Mouse (Mus musculus) stomach, embryonic 16.5 days (tissue): ENCODE results near the gene Prokr1. TPM values are rescaled to one million over a fixed set of nuclear protein-coding genes. Genes with fewer than 3 reads are reported as not detected.
A peak's percentile ranks its signal among the peaks of the same experiment; 100 is the strongest.
"Not testable (repeated sequence)": the region's sequence is repeated elsewhere in the genome, so short reads cannot be mapped to it uniquely, and the experiment has no call there.

Experiments
- ATAC-seq: fragments of 200-750 bp; cut with Nextera tagmentation; 2 replicates; pipeline ENCODE4 v1.8.0; 2017; ENCODE audit warnings: moderate number of reproducible peaks, moderate TSS enrichment; ENCODE audit not compliant: insufficient read depth, low FRiP score
- H3K27ac ChIP-seq: fragments of 300-500 bp; sonication (generic); 2 replicates; pipeline ENCODE4 v1.5.1; 2014; ENCODE audit warnings: low read length
- H3K27me3 ChIP-seq: fragments of 300-500 bp; sonication (generic); 2 replicates; pipeline ENCODE4 v1.6.1; 2014; ENCODE audit warnings: low read length, control low read depth, mixed read lengths; ENCODE audit not compliant: control insufficient read depth, insufficient read depth
- H3K36me3 ChIP-seq: fragments of 300-500 bp; sonication (generic); 2 replicates; pipeline ENCODE4 v1.6.1; 2014; ENCODE audit warnings: low read length; ENCODE audit not compliant: control insufficient read depth, insufficient read depth
- H3K4me1 ChIP-seq: fragments of 300-500 bp; sonication (generic); 2 replicates; pipeline ENCODE4 v1.6.1; 2014; ENCODE audit warnings: low read length, control low read depth, mixed read lengths; ENCODE audit not compliant: control insufficient read depth, insufficient read depth
- H3K4me2 ChIP-seq: fragments of 300-500 bp; sonication (generic); 2 replicates; pipeline ENCODE4 v1.6.1; 2014; ENCODE audit warnings: low read depth, low read length, mixed read lengths
- H3K4me3 ChIP-seq: fragments of 300-500 bp; sonication (generic); replicated peaks from 2 replicates; pipeline ENCODE4 v1.5.1; 2014; ENCODE audit warnings: mild to moderate bottlenecking, low read length
- H3K9ac ChIP-seq: fragments of 300-500 bp; sonication (generic); 2 replicates; pipeline ENCODE4 v1.6.1; 2014; ENCODE audit warnings: low read length
- H3K9me3 ChIP-seq: fragments of 300-500 bp; sonication (generic); replicated peaks from 2 replicates; pipeline ENCODE4 v1.6.1; 2016; ENCODE audit warnings: low read length, control low read depth; ENCODE audit not compliant: control insufficient read depth
- WGBS: fragments of 180-500 bp; shearing (Covaris S2); extraction: QIAGEN DNeasy Blood & Tissue Kit; methylation state at CpG from one replicate; pipeline ENCODE4 v1.1.7; 2014; 5-methylcytosine and 5-hydroxymethylcytosine counted together
- polyA plus RNA-seq: library from polyadenylated mRNA; unstranded; fragments of >200 nt; fragmentation: Nextera tagmentation; extraction: Ambion mirVana; gene quantifications from 2 replicates; pipeline ENCODE4 v1.2.1, GENCODE M21; 2015

Prokr1 gene
- 3.2 and 3.3 TPM in 2 replicates for polyA plus RNA-seq

GRCm38 (mm10) chr6:87590394-87591281 is at the start of gene Prokr1:
Gene Prokr1, minus strand, starts transcription at chr6:87590743.
- WGBS = under 1% methylated on average over 34 of the region's 34 CpGs
- peak; percentile 90 for ATAC-seq
- H3K4me2 ChIP-seq = peak within 1 kb of the TSS; percentile 95
- no peak within 1 kb of the TSS for H3K27ac ChIP-seq
- peak within 1 kb of the TSS; percentile 67 for H3K9ac ChIP-seq
- peak within 1 kb of the TSS; percentile 51 for H3K4me3 ChIP-seq
- peaks cover 5% of the 10 kb centered on the region; the same call in 1 of the 2 replicates for H3K27me3 ChIP-seq
- H3K36me3 ChIP-seq = no peaks in the 10 kb centered on the region
- H3K9me3 ChIP-seq = no peaks in the 10 kb centered on the region
- peaks cover 12% of the 10 kb centered on the region for H3K4me1 ChIP-seq

GRCm38 (mm10) chr6:87638134-87638660 is 47.7 kb upstream of the Prokr1 start:
- no peaks in the 10 kb centered on the region for H3K27me3 ChIP-seq
- H3K9me3 ChIP-seq = no peaks in the 10 kb centered on the region
- no peak overlapping the region for H3K27ac ChIP-seq
- 0 out of 2 replicates have a peak, but pooled peaks cover 4% of the 10 kb centered on the region for H3K4me1 ChIP-seq
- no peak for ATAC-seq
- H3K36me3 ChIP-seq = peaks cover 3% of the 10 kb centered on the region; the same call in 1 of the 2 replicates
- WGBS = 32% methylated on average over 11 of the region's 11 CpGs
- no peak overlapping the region for H3K4me2 ChIP-seq
- H3K9ac ChIP-seq = no peak overlapping the region
- no peak overlapping the region for H3K4me3 ChIP-seq

- H3K27me3 ChIP-seq = no peaks in the 10 kb centered on the region
- no peaks in the 10 kb centered on the region for H3K9me3 ChIP-seq
- 53% methylated on average over 4 of the region's 4 CpGs for WGBS
- H3K4me3 ChIP-seq = no peak overlapping the region
- ATAC-seq = peak; percentile 53; the same call in 1 of the 2 replicates
- H3K4me2 ChIP-seq = no peak overlapping the region
- H3K4me1 ChIP-seq = peaks cover 4% of the 10 kb centered on the region; the same call in 1 of the 2 replicates
- 0 out of 2 replicates have a peak, but pooled peaks cover 7% of the 10 kb centered on the region for H3K36me3 ChIP-seq
- no peak overlapping the region for H3K27ac ChIP-seq
- H3K9ac ChIP-seq = no peak overlapping the region
These were observed 41.6 kb upstream of the Prokr1 start for GRCm38 (mm10) chr6:87632176-87632575.

DNA sequence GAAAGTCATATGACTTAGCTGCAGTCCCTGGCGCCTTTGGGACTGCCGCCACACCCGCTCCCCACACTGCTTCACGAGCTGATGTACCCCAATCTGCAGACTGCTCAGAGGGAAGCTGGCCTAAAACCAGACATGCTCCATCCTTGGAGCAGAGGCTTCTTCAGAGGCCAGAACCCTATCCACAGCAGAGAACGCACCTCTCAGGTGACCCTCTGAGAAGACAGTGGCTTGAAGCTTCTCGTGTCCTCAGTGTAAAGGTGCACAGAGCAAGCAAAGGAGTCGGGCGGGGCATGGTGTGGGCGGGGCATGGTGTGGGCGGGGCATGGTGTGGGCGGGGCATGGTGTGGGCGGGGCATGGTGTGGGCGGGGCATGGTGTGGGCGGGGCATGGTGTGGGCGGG is 38.4 kb upstream of the Prokr1 start:
- H3K4me3 ChIP-seq, H3K27ac ChIP-seq, H3K4me2 ChIP-seq, H3K9ac ChIP-seq, H3K36me3 ChIP-seq, H3K9me3 ChIP-seq, H3K27me3 ChIP-seq, H3K4me1 ChIP-seq, ATAC-seq: not testable (repeated sequence)
- whole genome bisulfite sequencing = 77% methylated on average over 14 of the region's 15 CpGs

- H3K9ac ChIP-seq = no peak overlapping the region
- peaks cover 6% of the 10 kb centered on the region for H3K4me1 ChIP-seq
- H3K4me3 ChIP-seq = no peak overlapping the region
- no peaks in the 10 kb centered on the region for H3K9me3 ChIP-seq
- no peaks in the 10 kb centered on the region for H3K27me3 ChIP-seq
- WGBS = 89% methylated on average over 3 of the region's 3 CpGs
- no peaks in the 10 kb centered on the region for H3K36me3 ChIP-seq
- H3K27ac ChIP-seq = no peak overlapping the region
- ATAC-seq = no peak
- no peak overlapping the region for H3K4me2 ChIP-seq
These were observed 32.6 kb upstream of the Prokr1 start for GRCm38 (mm10) chr6:87623151-87623550.

DNA sequence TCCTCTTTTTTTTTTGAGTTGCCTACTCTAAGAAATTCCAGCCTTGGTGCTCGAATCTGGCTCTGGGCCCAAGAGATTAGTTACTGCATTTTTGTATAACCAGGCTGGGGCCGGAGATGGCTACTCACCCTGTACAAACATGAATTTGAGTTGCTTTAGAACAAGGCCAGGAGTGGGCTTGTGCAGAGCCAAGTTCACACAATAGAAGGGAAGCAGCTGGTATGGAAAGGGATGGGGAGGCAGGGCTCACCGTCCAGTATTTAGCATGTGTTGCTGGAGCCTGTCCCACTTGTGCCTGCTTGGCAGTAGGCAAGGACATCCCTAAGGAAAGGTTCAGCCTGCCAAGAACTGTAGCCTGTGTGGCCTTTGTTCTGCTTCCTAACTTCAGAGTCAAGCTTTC is 30.7 kb upstream of the Prokr1 start:
- H3K9me3 ChIP-seq = no peaks in the 10 kb centered on the region
- no peak overlapping the region for H3K4me3 ChIP-seq
- H3K9ac ChIP-seq = no peak overlapping the region
- H3K36me3 ChIP-seq = no peaks in the 10 kb centered on the region
- H3K27ac ChIP-seq = peak overlapping the region; percentile 73
- WGBS = 16% methylated on average over 3 of the region's 3 CpGs
- ATAC-seq = peak; percentile 82
- no peak overlapping the region for H3K4me2 ChIP-seq
- no peaks in the 10 kb centered on the region for H3K27me3 ChIP-seq
- peaks cover 6% of the 10 kb centered on the region for H3K4me1 ChIP-seq

- WGBS = 58% methylated on average over 8 of the region's 8 CpGs
- Histone ChIP-seq H3K4me2 (no peak overlapping the region), H3K4me1 (peaks cover 6% of the 10 kb centered on the region), H3K27me3 (no peaks in the 10 kb centered on the region), H3K9ac (no peak overlapping the region), H3K27ac (no peak overlapping the region), H3K4me3 (no peak overlapping the region), H3K9me3 (no peaks in the 10 kb centered on the region), H3K36me3 (no peaks in the 10 kb centered on the region)
- peak; percentile 61; the same call in 1 of the 2 replicates for ATAC-seq
These were observed 27.5 kb upstream of the Prokr1 start for GRCm38 (mm10) chr6:87618021-87618420.

GRCm38 (mm10) chr6:87615696-87616083 is 25.1 kb upstream of the Prokr1 start:
- 91% methylated on average over 14 of the region's 14 CpGs for WGBS
- no peaks in the 10 kb centered on the region for H3K4me1 ChIP-seq
- no peak overlapping the region for H3K4me2 ChIP-seq
- no peaks in the 10 kb centered on the region for H3K9me3 ChIP-seq
- H3K27me3 ChIP-seq = no peaks in the 10 kb centered on the region
- no peak overlapping the region for H3K27ac ChIP-seq
- H3K9ac ChIP-seq = no peak overlapping the region
- no peaks in the 10 kb centered on the region for H3K36me3 ChIP-seq
- ATAC-seq = no peak
- H3K4me3 ChIP-seq = no peak overlapping the region
